Mouse (Mus musculus): Measurements from ENCODE around the gene Heca. TPM values are rescaled to one million over a fixed set of nuclear protein-coding genes. Genes with fewer than 3 reads are reported as not detected.
"Not testable (repeated sequence)": the region's sequence is repeated elsewhere in the genome, so short reads cannot be mapped to it uniquely, and the experiment has no call there.

Gene Heca
- polyA plus RNA-seq, 1 experiment from 2014 or later = 4.0 TPM

DNA sequence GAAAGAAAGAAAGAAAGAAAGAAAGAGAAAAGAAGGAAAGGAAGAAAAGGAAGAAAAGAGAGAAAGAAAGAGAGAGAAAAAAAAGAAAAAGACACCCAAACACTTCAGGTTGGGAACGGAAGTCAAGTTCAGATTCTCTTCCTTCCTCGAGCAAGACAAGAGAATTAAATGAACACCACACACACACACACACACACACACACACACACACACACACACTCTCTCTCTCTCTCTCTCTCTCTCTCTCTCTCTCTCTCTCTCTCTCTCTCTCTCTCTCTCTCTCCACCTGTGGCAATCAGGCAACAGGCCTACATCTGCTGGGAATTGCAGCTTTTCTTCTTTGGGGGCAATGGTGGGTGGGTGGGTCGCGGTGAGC is 1.1 kb downstream of the Heca start:
- WGBS (ENCODE audit: insufficient replicate concordance) = 4% methylated on average over 4 of the region's 4 CpGs
- H3K36me3 ChIP-seq (ENCODE audit: control insufficient read depth, insufficient read depth, low read length); ATAC-seq (replicated peaks; ENCODE audit: insufficient number of reproducible peaks, low FRiP score, low TSS enrichment); H3K9me3 ChIP-seq (replicated peaks; ENCODE audit: control insufficient read depth, low read length); H3K4me1 ChIP-seq (ENCODE audit: control insufficient read depth, insufficient read depth, low read length); H3K27me3 ChIP-seq (ENCODE audit: control insufficient read depth, insufficient read depth, low read length): not testable (repeated sequence)
- peak overlapping the region; percentile 91 for H3K9ac ChIP-seq (ENCODE audit: low read depth, low read length)
- peak overlapping the region; percentile 85 for H3K27ac ChIP-seq (ENCODE audit: low read depth, low read length)
- peak overlapping the region; percentile 87 for H3K4me3 ChIP-seq (ENCODE audit: low read depth, low read length)
- peak overlapping the region; percentile 69 for H3K4me2 ChIP-seq

DNA sequence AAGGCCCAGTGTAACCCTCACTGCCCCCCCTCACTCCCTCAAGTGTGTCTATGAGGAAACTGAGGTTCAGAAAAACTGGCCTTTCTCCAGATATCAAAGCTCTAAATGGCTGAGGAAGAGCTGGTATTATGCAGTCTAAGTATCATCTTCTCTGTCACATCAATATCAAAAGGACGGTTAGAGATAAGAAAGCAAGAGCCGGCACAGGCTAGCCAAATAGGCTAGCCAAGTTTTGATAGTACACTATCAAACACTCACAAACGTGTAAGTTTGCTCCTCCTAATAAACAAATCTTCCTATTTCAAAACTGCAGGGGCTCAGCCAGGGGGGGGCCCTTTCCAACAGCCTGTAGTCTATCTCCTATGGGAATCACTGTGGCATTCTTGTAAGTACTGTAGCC is 1.8 kb downstream of the Heca start:
- H3K4me1 ChIP-seq (ENCODE audit: control insufficient read depth, insufficient read depth, low read length) = peaks cover 5% of the 10 kb centered on the region; the same call in 1 of the 2 replicates
- peak overlapping the region; percentile 11 for H3K4me3 ChIP-seq (ENCODE audit: low read depth, low read length)
- WGBS (ENCODE audit: insufficient replicate concordance) = 17% methylated on average over 3 of the region's 3 CpGs
- 0 out of 2 replicates have a peak overlapping the region, but pooled peaks have one; percentile 1 for H3K9ac ChIP-seq (ENCODE audit: low read depth, low read length)
- H3K9me3 ChIP-seq (replicated peaks; ENCODE audit: control insufficient read depth, low read length) = no peaks in the 10 kb centered on the region
- no peaks in the 10 kb centered on the region for H3K27me3 ChIP-seq (ENCODE audit: control insufficient read depth, insufficient read depth, low read length)
- H3K27ac ChIP-seq (ENCODE audit: low read depth, low read length) = no peak overlapping the region
- no peaks in the 10 kb centered on the region for H3K36me3 ChIP-seq (ENCODE audit: control insufficient read depth, insufficient read depth, low read length)
- H3K4me2 ChIP-seq = peak overlapping the region; percentile 69
- no peak for ATAC-seq (replicated peaks; ENCODE audit: insufficient number of reproducible peaks, low FRiP score, low TSS enrichment)

GRCm38 (mm10) chr10:17933622-17934021 is 14.2 kb downstream of the Heca start:
- no peak overlapping the region for H3K4me3 ChIP-seq (ENCODE audit: low read depth, low read length)
- 64% methylated on average over 2 of the region's 2 CpGs for WGBS (ENCODE audit: insufficient replicate concordance)

DNA sequence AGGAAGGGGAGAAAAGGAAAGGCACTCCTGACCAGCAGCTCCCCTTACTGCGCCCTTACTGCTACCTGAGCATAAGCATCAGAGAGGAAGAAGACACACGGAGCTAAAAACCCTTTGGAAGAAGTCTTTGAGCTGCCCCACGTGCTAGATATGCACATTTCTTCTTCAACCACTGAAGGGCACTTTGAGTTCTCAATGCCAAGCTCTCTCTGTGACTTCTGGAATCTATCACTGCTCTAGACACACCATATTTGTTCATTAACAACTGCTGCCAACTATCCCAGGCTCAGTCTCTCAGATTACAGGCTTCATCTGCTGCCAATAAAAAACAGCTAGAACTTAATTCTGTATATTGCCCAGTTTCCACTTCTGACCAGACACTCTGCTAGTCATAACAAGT is 15.7 kb downstream of the Heca start:
- H3K4me3 ChIP-seq (ENCODE audit: low read depth, low read length) = no peak overlapping the region
- 49% methylated on average over 3 of the region's 3 CpGs for WGBS (ENCODE audit: insufficient replicate concordance)

More at GRCm38 (mm10) chr10:17933622-17934021, 14.2 kb downstream of the Heca start:
- no peaks in the 10 kb centered on the region for H3K36me3 ChIP-seq (ENCODE audit: control insufficient read depth, insufficient read depth, low read length)
- H3K9ac ChIP-seq (ENCODE audit: low read depth, low read length) = no peak overlapping the region
- no peak overlapping the region for H3K27ac ChIP-seq (ENCODE audit: low read depth, low read length)
- no peak for ATAC-seq (replicated peaks; ENCODE audit: insufficient number of reproducible peaks, low FRiP score, low TSS enrichment)
- no peaks in the 10 kb centered on the region for H3K9me3 ChIP-seq (replicated peaks; ENCODE audit: control insufficient read depth, low read length)
- H3K4me2 ChIP-seq = no peak overlapping the region
- H3K27me3 ChIP-seq (ENCODE audit: control insufficient read depth, insufficient read depth, low read length) = no peaks in the 10 kb centered on the region
- peaks cover 17% of the 10 kb centered on the region for H3K4me1 ChIP-seq (ENCODE audit: control insufficient read depth, insufficient read depth, low read length)

DNA sequence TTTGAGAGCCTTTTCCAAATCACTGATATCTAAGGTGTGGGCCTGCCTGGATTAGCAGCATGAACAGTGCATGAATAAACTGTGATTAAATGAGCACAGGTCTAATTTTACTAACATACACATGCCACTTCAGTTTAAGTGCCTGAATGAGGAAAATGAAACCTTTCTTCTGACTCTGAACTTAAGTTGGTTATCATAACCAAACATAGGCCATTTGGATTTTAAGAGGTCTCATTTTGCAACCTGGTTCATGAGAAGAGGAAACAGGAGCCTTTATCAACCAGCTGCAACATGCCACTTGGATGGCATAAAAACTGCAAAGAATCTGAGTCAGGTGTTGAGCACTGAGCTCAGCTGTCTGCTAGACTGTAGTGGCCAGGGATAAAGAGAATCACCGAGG is 16.7 kb downstream of the Heca start:
- no peak overlapping the region for H3K4me3 ChIP-seq (ENCODE audit: low read depth, low read length)
- peaks cover 17% of the 10 kb centered on the region for H3K4me1 ChIP-seq (ENCODE audit: control insufficient read depth, insufficient read depth, low read length)
- H3K9me3 ChIP-seq (replicated peaks; ENCODE audit: control insufficient read depth, low read length) = no peaks in the 10 kb centered on the region
- no peak for ATAC-seq (replicated peaks; ENCODE audit: insufficient number of reproducible peaks, low FRiP score, low TSS enrichment)
- peak overlapping the region; percentile 71 for H3K27ac ChIP-seq (ENCODE audit: low read depth, low read length)
- no peak overlapping the region for H3K9ac ChIP-seq (ENCODE audit: low read depth, low read length)
- H3K27me3 ChIP-seq (ENCODE audit: control insufficient read depth, insufficient read depth, low read length) = no peaks in the 10 kb centered on the region
- peak overlapping the region; percentile 19; the same call in 1 of the 2 replicates for H3K4me2 ChIP-seq
- 23% methylated on average over 1 of the region's 1 CpGs for WGBS (ENCODE audit: insufficient replicate concordance)
- H3K36me3 ChIP-seq (ENCODE audit: control insufficient read depth, insufficient read depth, low read length) = no peaks in the 10 kb centered on the region

More for the DNA sequence above, 15.7 kb downstream of the Heca start:
- Histone ChIP-seq H3K36me3 (ENCODE audit: control insufficient read depth, insufficient read depth, low read length) (no peaks in the 10 kb centered on the region), H3K27ac (ENCODE audit: low read depth, low read length) (peak overlapping the region; percentile 57), H3K27me3 (ENCODE audit: control insufficient read depth, insufficient read depth, low read length) (no peaks in the 10 kb centered on the region), H3K9ac (ENCODE audit: low read depth, low read length) (no peak overlapping the region), H3K4me2 (no peak overlapping the region), H3K9me3 (replicated peaks; ENCODE audit: control insufficient read depth, low read length) (no peaks in the 10 kb centered on the region), H3K4me1 (ENCODE audit: control insufficient read depth, insufficient read depth, low read length) (peaks cover 17% of the 10 kb centered on the region)
- ATAC-seq (replicated peaks; ENCODE audit: insufficient number of reproducible peaks, low FRiP score, low TSS enrichment) = no peak

DNA sequence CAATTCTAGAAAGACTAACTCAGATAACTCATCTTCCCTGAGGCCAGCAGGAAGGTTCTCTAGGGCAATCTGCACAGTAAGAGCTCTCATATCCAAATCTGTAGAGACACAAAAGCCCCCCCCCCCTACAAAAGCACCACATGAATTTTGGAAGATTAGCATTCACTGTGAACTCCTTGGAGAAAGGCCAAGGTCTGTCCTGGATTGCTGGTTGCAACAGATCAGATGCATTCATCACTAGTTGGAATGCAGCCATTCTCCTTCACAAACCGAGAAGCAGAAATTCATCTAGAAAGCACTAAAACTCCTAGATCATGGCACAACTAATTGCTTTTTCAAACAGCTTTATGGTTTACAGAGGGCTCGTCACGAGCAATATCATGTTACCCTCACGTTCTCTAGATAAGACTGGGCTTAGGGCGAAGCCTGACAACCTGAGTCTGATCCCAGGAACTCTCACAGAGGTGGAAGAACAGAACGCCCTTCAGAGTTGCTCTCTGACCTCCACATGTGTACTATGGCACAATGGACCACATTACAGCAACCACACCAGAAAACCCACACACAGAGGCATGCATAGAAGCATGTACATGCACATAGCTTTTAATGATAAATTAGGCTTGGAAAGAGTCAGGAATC is 17.3 kb downstream of the Heca start:
- Histone ChIP-seq H3K27ac (ENCODE audit: low read depth, low read length) (peak overlapping the region; percentile 71), H3K9me3 (replicated peaks; ENCODE audit: control insufficient read depth, low read length) (no peaks in the 10 kb centered on the region), H3K27me3 (ENCODE audit: control insufficient read depth, insufficient read depth, low read length) (no peaks in the 10 kb centered on the region), H3K4me1 (ENCODE audit: control insufficient read depth, insufficient read depth, low read length) (peaks cover 17% of the 10 kb centered on the region), H3K36me3 (ENCODE audit: control insufficient read depth, insufficient read depth, low read length) (no peaks in the 10 kb centered on the region), H3K4me3 (ENCODE audit: low read depth, low read length) (no peak overlapping the region), H3K4me2 (peak overlapping the region; percentile 19; the same call in 1 of the 2 replicates), H3K9ac (ENCODE audit: low read depth, low read length) (no peak overlapping the region)
- 23% methylated on average over 6 of the region's 6 CpGs for WGBS (ENCODE audit: insufficient replicate concordance)
- ATAC-seq (replicated peaks; ENCODE audit: insufficient number of reproducible peaks, low FRiP score, low TSS enrichment) = no peak

DNA sequence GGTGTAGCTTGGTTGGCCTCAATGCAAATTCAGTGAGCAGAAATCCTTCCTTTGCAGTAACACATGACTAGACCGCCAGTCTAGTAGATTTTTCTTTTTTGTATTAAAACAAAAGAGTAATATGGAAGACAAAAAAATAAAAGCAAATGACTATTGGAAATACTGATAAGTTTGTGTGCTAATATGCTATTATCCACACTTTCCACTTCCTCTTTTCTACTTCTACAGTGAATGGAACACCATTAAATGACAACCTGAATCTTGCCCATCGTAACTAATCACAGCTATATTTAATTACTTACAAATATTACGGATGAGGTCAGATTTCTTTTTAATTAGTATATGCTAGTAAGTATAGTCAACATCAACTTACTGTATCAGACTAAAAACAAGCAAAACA is 22.7 kb downstream of the Heca start:
- Histone ChIP-seq H3K4me3 (ENCODE audit: low read depth, low read length) (no peak overlapping the region), H3K4me1 (ENCODE audit: control insufficient read depth, insufficient read depth, low read length) (peaks cover 5% of the 10 kb centered on the region; the same call in 1 of the 2 replicates), H3K27ac (ENCODE audit: low read depth, low read length) (no peak overlapping the region), H3K9me3 (replicated peaks; ENCODE audit: control insufficient read depth, low read length) (no peaks in the 10 kb centered on the region), H3K36me3 (ENCODE audit: control insufficient read depth, insufficient read depth, low read length) (no peaks in the 10 kb centered on the region), H3K4me2 (no peak overlapping the region), H3K27me3 (ENCODE audit: control insufficient read depth, insufficient read depth, low read length) (no peaks in the 10 kb centered on the region), H3K9ac (ENCODE audit: low read depth, low read length) (no peak overlapping the region)
- 85% methylated on average over 3 of the region's 3 CpGs for WGBS (ENCODE audit: insufficient replicate concordance)
- ATAC-seq (replicated peaks; ENCODE audit: insufficient number of reproducible peaks, low FRiP score, low TSS enrichment) = no peak

DNA sequence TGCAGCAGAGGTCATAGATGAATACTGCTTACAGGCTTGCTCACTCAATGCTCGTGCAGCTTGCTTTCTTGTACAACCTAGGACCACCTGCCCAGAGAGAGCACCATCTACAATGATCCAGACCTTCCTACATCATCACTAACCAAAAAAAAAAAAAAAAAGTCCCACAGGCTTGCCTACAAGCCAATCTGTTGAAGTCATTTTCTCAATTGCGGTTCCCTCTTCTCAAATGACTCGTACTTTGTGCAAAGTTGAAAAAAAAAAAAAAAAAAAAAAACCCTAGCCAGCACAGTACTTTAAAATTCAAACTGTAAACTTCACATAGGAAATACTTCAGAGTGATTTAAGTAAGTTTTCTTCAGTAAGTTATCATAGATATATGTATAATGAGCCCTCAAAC is 23.7 kb downstream of the Heca start:
- Histone ChIP-seq H3K27me3 (ENCODE audit: control insufficient read depth, insufficient read depth, low read length) (no peaks in the 10 kb centered on the region), H3K4me2 (no peak overlapping the region), H3K36me3 (ENCODE audit: control insufficient read depth, insufficient read depth, low read length) (no peaks in the 10 kb centered on the region), H3K9ac (ENCODE audit: low read depth, low read length) (no peak overlapping the region), H3K4me3 (ENCODE audit: low read depth, low read length) (no peak overlapping the region), H3K4me1 (ENCODE audit: control insufficient read depth, insufficient read depth, low read length) (no peaks in the 10 kb centered on the region), H3K9me3 (replicated peaks; ENCODE audit: control insufficient read depth, low read length) (no peaks in the 10 kb centered on the region), H3K27ac (ENCODE audit: low read depth, low read length) (no peak overlapping the region)
- no peak for ATAC-seq (replicated peaks; ENCODE audit: insufficient number of reproducible peaks, low FRiP score, low TSS enrichment)
- WGBS (ENCODE audit: insufficient replicate concordance) = 69% methylated on average over 3 of the region's 3 CpGs

- Histone ChIP-seq H3K4me3 (ENCODE audit: low read depth, low read length) (no peak overlapping the region), H3K9me3 (replicated peaks; ENCODE audit: control insufficient read depth, low read length) (no peaks in the 10 kb centered on the region), H3K36me3 (ENCODE audit: control insufficient read depth, insufficient read depth, low read length) (no peaks in the 10 kb centered on the region), H3K27me3 (ENCODE audit: control insufficient read depth, insufficient read depth, low read length) (no peaks in the 10 kb centered on the region), H3K27ac (ENCODE audit: low read depth, low read length) (no peak overlapping the region), H3K4me1 (ENCODE audit: control insufficient read depth, insufficient read depth, low read length) (no peaks in the 10 kb centered on the region), H3K9ac (ENCODE audit: low read depth, low read length) (no peak overlapping the region), H3K4me2 (no peak overlapping the region)
- WGBS (ENCODE audit: insufficient replicate concordance) = 80% methylated on average over 4 of the region's 4 CpGs
- no peak for ATAC-seq (replicated peaks; ENCODE audit: insufficient number of reproducible peaks, low FRiP score, low TSS enrichment)
Observed at GRCm38 (mm10) chr10:17921381-17921780, 26.5 kb downstream of the Heca start.

Measured in heart, embryonic 11.5 days (tissue).